Mouse (Mus musculus): ENCODE results near the gene Tcea2.

Gene Tcea2

GRCm38 (mm10) chr2:181674934-181675333 lies 5.2 kb upstream of the Tcea2 start:
- in situ Hi-C loops (cut with MseI, MboI): no loop called here

DNA sequence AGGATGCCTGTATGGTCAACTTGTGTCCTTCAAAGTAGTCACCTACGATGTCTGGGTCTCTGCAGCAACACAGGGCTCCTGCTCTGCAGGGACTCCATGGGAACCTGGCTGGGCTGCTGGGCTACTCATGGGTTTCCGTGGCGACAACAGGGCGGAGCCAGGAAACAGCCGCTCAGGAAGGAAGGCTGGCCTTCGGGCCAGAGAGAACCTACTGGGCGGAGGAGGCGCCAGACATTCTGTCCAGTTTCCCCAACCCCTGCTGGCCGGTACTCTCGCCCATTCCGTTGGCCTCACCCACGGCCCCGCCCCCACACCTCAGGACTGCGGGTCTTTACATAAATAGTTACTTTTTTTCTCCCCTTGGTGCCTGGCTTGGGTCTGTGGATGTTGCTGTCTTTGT lies 4.7 kb upstream of the Tcea2 start:
- in situ Hi-C loops (cut with MseI, MboI): no loop called here

- in situ Hi-C loops (cut with MseI, MboI): no loop called here
Observed at GRCm38 (mm10) chr2:181676424-181676823, 3.7 kb upstream of the Tcea2 start.

GRCm38 (mm10) chr2:181677096-181677754 lies 2.9 kb upstream of the Tcea2 start:
- in situ Hi-C loops (cut with MseI, MboI): no loop called here

DNA sequence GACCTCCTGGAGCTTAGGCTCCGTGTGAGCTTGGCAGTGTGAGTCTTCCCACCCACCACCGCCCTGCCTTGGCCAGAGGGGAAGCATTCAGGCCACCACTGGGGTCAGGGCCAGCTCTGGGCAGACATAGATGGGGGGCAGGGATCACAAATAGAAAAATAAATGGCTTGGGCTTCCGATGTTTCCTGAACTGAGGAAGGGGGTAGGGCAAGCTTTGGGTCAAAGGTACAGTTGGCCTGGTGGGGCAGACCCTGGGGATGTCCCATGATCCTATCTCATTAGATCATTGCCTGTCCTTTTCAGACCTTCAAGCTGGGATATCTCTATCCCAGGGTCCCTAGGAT lies 2.4 kb upstream of the Tcea2 start:
- in situ Hi-C loops (cut with MseI, MboI): no loop called here

DNA sequence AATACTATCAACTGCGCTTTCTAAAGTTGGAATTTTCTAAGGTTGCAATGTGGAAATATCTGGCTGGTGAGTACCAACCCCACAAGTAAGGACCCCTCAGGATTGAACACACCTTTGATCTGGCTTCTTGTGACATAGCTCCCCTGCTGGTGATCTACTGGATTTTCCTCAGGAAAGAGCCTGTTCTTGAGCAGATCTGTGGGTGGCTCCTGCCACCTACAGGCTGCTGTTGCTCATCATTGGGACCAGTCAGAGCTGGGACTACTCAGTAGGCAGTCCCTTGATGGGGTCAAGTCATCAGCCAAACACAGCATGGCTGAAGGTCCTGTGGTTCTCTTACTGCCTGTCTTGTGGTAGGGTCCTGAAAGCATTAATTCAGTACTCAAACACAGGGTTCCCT lies 1.3 kb upstream of the Tcea2 start:
- in situ Hi-C loops (cut with MseI, MboI): no loop called here

- in situ Hi-C loops (cut with MseI, MboI): no loop called here
Observed at GRCm38 (mm10) chr2:181680716-181681117, 607 bp downstream of the Tcea2 start.

DNA sequence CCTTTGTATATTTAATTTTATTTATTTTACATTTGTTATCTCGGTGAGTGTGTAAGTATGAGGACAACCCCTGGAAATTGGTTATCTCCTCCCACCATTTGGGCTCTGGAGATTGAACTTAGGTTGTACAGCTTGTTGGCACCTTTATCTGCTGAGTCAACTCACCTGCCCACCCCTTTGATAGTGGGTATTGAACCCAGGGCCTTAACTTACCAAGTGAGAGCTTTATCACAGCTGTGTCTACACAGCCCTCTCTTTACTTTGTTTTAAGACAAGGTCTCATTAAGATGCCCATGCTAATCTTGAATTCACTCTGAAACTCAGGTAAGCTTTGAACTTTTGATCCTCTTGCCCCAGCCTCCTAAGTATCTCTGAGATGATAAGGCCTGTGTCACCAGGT lies 1.9 kb downstream of the Tcea2 start:
- in situ Hi-C loops (cut with MseI, MboI): no loop called here

- in situ Hi-C loops (cut with MseI, MboI): no loop called here
Observed at GRCm38 (mm10) chr2:181683381-181683780, 3.3 kb downstream of the Tcea2 start.

DNA sequence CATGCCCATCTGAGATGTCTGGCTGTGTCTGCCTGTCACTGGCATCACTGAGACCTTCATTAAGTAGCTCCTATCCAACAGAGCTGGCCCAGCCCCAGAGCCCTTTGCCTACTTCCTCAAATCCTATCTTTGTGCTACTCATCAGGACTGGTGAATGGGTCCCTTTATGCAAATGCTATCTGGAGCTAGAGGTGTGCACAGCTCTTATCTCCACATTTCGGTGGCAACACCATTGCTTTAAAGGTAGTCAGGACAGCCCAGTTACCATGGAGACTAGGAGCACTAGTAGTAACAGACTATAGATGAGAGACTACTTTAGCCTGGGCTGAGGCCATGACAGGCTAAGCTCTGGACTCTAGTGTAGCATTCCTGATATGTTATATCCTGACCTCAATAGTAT lies 4.6 kb downstream of the Tcea2 start:
- in situ Hi-C loops (cut with MseI, MboI): no loop called here

GRCm38 (mm10) chr2:181685686-181686085 lies 5.6 kb downstream of the Tcea2 start:
- in situ Hi-C loops (cut with MseI, MboI): no loop called here

DNA sequence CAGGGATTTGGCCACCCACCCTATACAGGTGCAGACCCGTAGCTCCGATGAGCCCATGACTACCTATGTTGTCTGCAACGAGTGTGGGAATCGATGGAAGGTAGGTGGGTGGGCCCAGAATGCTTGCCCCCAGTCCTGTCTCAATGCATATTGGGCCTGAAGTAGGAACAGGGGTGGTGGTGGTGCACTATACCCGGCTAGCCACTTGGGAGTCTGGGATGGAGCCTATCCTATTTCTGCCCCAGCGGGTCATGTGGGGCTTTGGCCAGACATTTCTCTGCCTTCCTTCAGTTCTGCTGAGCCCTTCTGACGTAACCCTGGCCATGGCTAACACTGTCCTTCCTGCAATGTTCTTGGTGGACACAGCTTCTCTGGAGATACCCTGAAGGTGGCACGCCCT lies 7.5 kb downstream of the Tcea2 start:
- in situ Hi-C loops (cut with MseI, MboI): no loop called here

DNA sequence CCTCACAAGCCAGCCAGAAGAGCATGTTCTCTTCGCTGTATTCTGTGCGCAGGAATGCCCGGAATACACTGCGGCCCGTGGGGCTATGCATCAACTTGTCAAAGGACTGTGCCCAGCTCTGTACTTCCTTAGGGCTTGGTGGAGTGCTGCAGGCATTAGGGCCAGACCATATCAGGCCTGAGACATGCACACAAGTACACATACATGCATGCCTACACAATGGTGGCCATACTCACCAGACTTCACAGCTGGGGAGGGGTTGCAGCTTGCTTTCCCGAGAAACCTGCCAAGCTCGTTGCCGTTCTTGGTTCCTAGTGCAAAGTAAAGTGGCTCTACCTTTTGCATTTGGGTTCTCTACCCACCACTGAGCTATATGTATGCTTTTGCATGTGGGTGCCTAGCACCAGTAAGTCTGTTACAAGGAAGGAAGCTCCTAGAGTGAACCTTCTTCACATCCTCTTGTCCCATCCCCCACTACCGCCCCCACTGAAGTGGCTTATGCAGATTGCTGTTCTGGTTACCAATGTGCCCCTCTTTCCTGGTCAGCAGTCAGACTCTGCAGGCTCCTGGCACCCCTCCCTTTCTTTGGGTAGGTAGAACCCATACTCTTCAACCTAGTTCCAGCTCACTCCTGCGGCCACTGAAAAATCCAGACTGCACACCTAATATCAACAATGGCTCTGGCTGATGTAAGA lies 9.5 kb downstream of the Tcea2 start:
- in situ Hi-C loops (cut with MseI, MboI): no loop called here

DNA sequence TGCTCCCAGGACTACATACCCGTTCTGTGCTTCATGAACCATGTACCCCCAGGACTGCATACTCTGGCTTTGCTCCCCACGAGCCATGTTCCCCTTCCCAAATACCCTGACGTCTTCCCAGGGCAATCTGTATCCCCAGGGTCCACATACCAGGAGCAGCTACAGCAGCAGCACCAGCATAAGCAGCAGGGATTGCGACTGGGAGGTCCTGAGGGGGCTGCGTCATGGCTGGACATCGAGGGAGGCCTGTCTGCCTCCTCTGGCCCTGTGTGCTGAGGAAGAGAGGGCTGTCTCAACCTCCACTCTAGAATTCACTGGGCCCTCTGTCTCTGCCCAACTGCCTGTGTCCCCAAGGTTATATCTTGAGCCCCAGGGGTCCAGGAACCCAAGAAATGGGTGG lies 11.0 kb downstream of the Tcea2 start:
- in situ Hi-C loops (cut with MseI, MboI): no loop called here

GRCm38 (mm10) chr2:181691571-181691970 lies 11.5 kb downstream of the Tcea2 start:
- in situ Hi-C loops (cut with MseI, MboI): no loop called here

GRCm38 (mm10) chr2:181692304-181692703 lies 12.2 kb downstream of the Tcea2 start:
- in situ Hi-C loops (cut with MseI, MboI): no loop called here

DNA sequence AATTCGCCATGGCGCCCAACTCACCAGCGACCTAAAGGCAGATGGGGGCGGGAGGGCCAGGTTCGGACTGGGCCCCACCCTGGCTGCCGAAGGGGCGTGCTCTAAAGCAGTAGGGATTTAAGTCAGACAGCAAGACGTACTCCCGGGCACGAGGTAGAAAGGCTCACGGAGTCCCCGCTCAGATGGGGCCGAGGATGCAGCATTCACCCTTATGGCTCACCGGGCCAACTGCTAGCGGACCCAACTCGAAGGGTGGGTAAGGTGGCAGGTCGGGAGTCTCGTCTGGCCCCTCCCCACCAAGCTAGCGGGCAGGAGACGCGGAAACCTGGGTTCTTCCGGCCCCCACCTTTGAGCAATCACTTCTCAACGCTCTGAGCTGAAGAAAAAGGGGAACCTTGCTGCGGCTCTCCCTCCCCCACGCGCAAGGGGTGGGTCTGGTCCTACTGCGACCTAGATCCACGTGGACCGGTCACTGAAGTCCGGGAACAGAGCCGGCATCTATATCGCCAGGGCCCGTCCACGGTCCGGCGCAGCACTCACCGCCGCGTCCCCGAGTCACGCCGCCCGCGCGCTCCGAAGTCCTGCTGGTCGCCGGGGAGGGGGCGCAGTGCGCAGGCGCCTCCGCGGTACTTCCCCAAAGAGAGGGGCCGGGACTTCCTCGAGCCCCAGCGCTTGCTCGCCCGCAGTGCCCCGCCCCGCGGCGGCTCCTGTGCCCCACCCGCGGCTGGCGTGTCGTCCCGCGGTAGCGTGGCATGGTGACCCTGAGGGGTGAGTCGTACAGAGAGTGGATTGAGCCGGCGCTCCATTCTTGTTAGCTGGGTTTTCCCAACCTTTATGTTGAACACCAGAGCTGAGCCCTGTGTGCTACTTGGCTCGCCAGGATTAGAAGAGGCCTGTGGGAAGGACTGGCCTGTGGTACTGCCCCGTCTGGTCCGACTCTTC lies 13.5 kb downstream of the Tcea2 start, which contains the start of gene Rgs19:
TSS of gene Rgs19 (minus strand) at position 639 of the 942 bp plus-strand sequence.
- in situ Hi-C loops (cut with MseI, MboI): no loop called here

DNA sequence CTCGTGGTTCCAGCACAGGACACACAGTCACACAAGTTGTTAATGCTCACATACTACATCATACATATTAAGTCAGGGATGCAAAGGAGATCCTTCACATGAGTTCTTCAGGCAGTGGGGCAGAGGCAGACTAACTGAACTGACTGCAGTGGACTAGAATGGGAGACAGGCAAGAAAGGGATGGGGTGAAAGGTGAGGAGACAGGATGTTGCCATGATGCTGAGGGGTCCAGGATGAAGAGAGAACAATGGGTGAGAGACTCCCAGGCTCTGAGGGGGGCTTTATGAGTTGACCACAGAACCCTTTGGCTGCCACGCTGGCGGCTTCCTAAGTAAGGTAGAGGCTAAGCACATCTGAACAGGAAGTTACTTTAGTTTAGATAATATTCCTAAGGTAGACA lies 14.5 kb downstream of the Tcea2 start:
- in situ Hi-C loops (cut with MseI, MboI): no loop called here

- in situ Hi-C loops (cut with MseI, MboI): no loop called here
Observed at GRCm38 (mm10) chr2:181695776-181696175, 15.7 kb downstream of the Tcea2 start.

DNA sequence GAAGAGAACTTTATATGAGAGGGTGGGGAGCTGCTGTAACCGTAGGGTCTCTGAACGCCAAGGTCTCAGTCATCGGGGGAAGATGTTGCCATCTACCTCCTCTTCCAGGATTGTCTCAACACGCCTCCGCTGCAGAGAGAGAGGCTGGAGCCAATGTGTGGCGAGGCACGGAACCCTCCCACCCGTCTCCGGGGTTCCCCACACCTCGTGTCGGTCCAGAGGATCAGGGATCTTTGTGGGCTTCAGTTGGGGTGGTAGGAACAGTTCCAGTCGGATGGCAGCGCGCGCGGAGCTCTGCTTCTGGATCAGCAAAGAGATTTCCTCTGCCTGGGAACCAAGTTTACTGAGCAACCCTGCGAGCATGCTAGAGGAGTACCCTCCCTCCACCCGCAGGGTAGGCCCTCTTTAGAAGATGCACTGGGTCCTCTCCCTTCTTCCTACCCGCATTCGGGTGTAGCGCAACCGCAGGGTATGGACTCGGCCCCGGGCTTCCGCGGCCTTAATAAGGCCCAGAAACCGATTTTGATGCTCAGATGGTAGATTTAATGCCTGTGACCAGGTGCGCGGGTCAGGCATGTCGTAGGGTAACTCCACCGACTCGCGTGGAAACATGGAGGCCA lies 16.8 kb downstream of the Tcea2 start:
- in situ Hi-C loops (cut with MseI, MboI): no loop called here

- in situ Hi-C loops (cut with MseI, MboI): no loop called here
Observed at GRCm38 (mm10) chr2:181698241-181698640, 18.1 kb downstream of the Tcea2 start, which contains the start of gene Lkaaear1. Gene Lkaaear1 (minus strand): TSS chr2:181698442.

DNA sequence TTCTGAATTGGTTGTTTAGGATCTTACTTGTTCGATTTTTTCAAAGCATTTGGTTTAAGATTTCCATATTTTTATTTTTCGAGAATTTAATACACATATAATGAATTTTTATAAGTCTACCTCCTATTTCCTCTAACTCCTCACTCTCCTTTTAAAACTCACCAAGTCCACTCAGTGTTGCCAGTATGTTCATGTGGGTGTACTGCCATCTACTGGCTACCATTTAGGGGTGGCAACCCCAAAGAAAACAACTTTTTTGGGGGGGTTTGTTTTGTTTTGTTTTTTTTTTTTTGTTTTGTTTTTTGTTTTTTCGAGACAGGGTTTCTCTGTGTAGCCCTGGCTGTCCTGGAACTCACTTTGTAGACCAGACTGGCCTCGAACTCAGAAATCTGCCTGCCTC lies 26.6 kb downstream of the Tcea2 start:
- in situ Hi-C loops (cut with MseI, MboI): no loop called here
